In the genomic region with DNA sequence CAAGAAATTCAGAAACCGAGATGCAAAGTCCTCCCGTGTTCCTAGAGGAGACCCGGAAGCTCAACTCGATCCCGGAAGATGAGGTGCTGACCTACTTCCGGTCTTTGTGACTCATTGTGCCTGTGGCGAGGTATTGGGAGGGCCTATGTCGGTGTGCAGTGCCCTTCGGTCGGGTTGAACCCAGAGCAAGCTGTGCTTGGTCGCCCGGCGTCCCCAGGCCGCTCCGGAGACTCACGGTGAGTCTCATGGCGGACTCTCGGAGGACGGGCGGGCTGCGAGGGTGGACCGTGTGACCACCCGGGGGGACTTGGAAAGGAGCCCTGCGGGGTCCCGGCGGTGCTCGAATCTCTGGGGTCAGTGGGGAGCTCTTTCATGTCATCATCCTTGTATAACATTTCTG, we compare ENCODE assay signal across 8 mouse cellular contexts. TPM values are rescaled to one million over a fixed set of nuclear protein-coding genes. Genes with fewer than 3 reads are reported as not detected.
DNase-seq lines count a peak whose midpoint lies in the region; ATAC-seq and TF ChIP-seq lines count a peak whose summit lies in the region.

Zkscan1 (plus strand) TSS at position 89 of the 400 bp plus-strand sequence.

- no peak for TF ChIP-seq CTCF in bone marrow macrophage, adult 2 months (IDR thresholded peaks at IDR 0.05; ENCODE audit: low read depth, low read length)
- no peak for TF ChIP-seq CTCF in embryonic fibroblast, embryonic 13.5 days (IDR thresholded peaks at IDR 0.05; ENCODE audit: borderline replicate concordance, insufficient read depth, low read length)

- H3K9me3 ChIP-seq in kidney, embryonic 14.5 days (ENCODE audit: control insufficient read depth, low read length), result no peaks in the 10 kb centered on the region
- H3K9me3 ChIP-seq in limb, embryonic 15.5 days, result no peaks in the 10 kb centered on the region

- peak within 1 kb of the TSS; percentile 98 for H3K9ac ChIP-seq in kidney, embryonic 14.5 days (ENCODE audit: low read depth, low read length)
- peak within 1 kb of the TSS; percentile 95 for H3K9ac ChIP-seq in limb, embryonic 15.5 days

- peak within 1 kb of the TSS; percentile 96 for H3K4me3 ChIP-seq in bone marrow macrophage, adult 2 months (ENCODE audit: insufficient read depth, low read length)
- H3K4me3 ChIP-seq in embryonic fibroblast, embryonic 13.5 days (ENCODE audit: insufficient read depth, low read length), result peak within 1 kb of the TSS; percentile 63
- peak within 1 kb of the TSS; percentile 93 for H3K4me3 ChIP-seq in kidney, embryonic 14.5 days (ENCODE audit: low read length)
- peak within 1 kb of the TSS; percentile 83 for H3K4me3 ChIP-seq in limb, embryonic 15.5 days

- ATAC-seq in kidney, embryonic 14.5 days (ENCODE audit: low FRiP score, low TSS enrichment), result peak; percentile 95
- peak; percentile 82 for ATAC-seq in limb, embryonic 15.5 days (ENCODE audit: insufficient number of reproducible peaks, low FRiP score, low TSS enrichment, low read depth)

- H3K27me3 ChIP-seq in kidney, embryonic 14.5 days (ENCODE audit: control insufficient read depth, insufficient read depth, low read length), result no peaks in the 10 kb centered on the region
- H3K27me3 ChIP-seq in limb, embryonic 15.5 days, result no peaks in the 10 kb centered on the region

- TF ChIP-seq POLR2A in bone marrow macrophage, adult 2 months (IDR thresholded peaks at IDR 0.05; ENCODE audit: borderline replicate concordance, low read depth, low read length), result no peak
- peak; percentile 92 for TF ChIP-seq POLR2A in embryonic fibroblast, embryonic 13.5 days (IDR thresholded peaks at IDR 0.05; ENCODE audit: low read depth, low read length)

- WGBS in kidney, embryonic 14.5 days, result under 1% methylated on average over 27 of the region's 27 CpGs
- WGBS in limb, embryonic 15.5 days, result 0% methylated on average over 27 of the region's 27 CpGs

- peaks cover 5% of the 10 kb centered on the region; the same call in 1 of the 2 replicates for H3K4me1 ChIP-seq in bone marrow macrophage, adult 2 months (ENCODE audit: control insufficient read depth, insufficient read depth, low read length)
- no peaks in the 10 kb centered on the region; the same call in 1 of the 2 replicates for H3K4me1 ChIP-seq in embryonic fibroblast, embryonic 13.5 days (ENCODE audit: control insufficient read depth, insufficient read depth, low read length)
- peaks cover 21% of the 10 kb centered on the region for H3K4me1 ChIP-seq in kidney, embryonic 14.5 days (ENCODE audit: control insufficient read depth, insufficient read depth, low read length)
- H3K4me1 ChIP-seq in limb, embryonic 15.5 days, result no peaks in the 10 kb centered on the region

- DNase-seq in A20 (ENCODE audit: low read depth, low spot score), result peak; percentile 91
- peak; percentile 80 to 84 for DNase-seq in heart, adult 9 months (ENCODE audit: low spot score in 2 of 2)
- DNase-seq in monocyte, adult 2 months (ENCODE audit: low read depth in 1 of 2, low spot score in 2 of 2), result peak; percentile 64
- DNase-seq in spleen, postnatal 36 days (ENCODE audit: low spot score in 2 of 2), result peak; percentile 78 to 86

- H3K27ac ChIP-seq in bone marrow macrophage, adult 2 months (ENCODE audit: insufficient read depth, low read depth, low read length), result peak within 1 kb of the TSS; percentile 68
- peak within 1 kb of the TSS; percentile 6; the same call in 1 of the 2 replicates for H3K27ac ChIP-seq in embryonic fibroblast, embryonic 13.5 days (ENCODE audit: insufficient read depth, low read length)
- peak within 1 kb of the TSS; percentile 86 for H3K27ac ChIP-seq in kidney, embryonic 14.5 days (ENCODE audit: low read depth, low read length)
- H3K27ac ChIP-seq in limb, embryonic 15.5 days, result peak within 1 kb of the TSS; percentile 89

- H3K4me2 ChIP-seq in kidney, embryonic 14.5 days (replicated peaks; ENCODE audit: low read depth, low read length), result peak within 1 kb of the TSS; percentile 58
- peak within 1 kb of the TSS; percentile 61 for H3K4me2 ChIP-seq in limb, embryonic 15.5 days

- H3K36me3 ChIP-seq in kidney, embryonic 14.5 days (ENCODE audit: control insufficient read depth, insufficient read depth, low read length), result peaks cover 18% of the 10 kb centered on the region; the same call in 1 of the 2 replicates
- H3K36me3 ChIP-seq in limb, embryonic 15.5 days, result peaks cover 10% of the 10 kb centered on the region; the same call in 1 of the 2 replicates

RNA-seq across cellular contexts. Expression of gene Zkscan1, which starts in this region (rescaled TPM):
- polyA plus RNA-seq in bone marrow macrophage, adult 2 months (2012; ENCODE audit: insufficient read depth, insufficient read length, missing spikeins), result 10.5 and 12.0 TPM in 2 replicates
- polyA plus RNA-seq in embryonic fibroblast, embryonic 13.5 days (2011; ENCODE audit: insufficient read length, low read depth, missing spikeins), result 24.1 and 25.2 TPM in 2 replicates
- polyA plus RNA-seq in kidney, embryonic 14.5 days (2014; fragmentation: Nextera tagmentation; extraction: Ambion mirVana), result 16.5 and 33.7 TPM in 2 replicates
- polyA plus RNA-seq in limb, embryonic 15.5 days (2015; fragmentation: Nextera tagmentation; extraction: Ambion mirVana), result 15.6 and 17.0 TPM in 2 replicates

Comparison
In these comparisons a context has a peak if more than half of its experiments do, and no peak if none do; other contexts are left out.
1. Peak in every context shown above with its lines: DNase-seq, ATAC-seq, H3K4me3 ChIP-seq and H3K27ac ChIP-seq.
2. H3K27ac ChIP-seq: peak in every context shown above with its lines; median percentile 89 in limb, embryonic 15.5 days; 86 in kidney, embryonic 14.5 days; 68 in bone marrow macrophage, adult 2 months; 6 in embryonic fibroblast, embryonic 13.5 days.